ENCODE assay signal across 9 mouse cellular contexts in the genomic region with DNA sequence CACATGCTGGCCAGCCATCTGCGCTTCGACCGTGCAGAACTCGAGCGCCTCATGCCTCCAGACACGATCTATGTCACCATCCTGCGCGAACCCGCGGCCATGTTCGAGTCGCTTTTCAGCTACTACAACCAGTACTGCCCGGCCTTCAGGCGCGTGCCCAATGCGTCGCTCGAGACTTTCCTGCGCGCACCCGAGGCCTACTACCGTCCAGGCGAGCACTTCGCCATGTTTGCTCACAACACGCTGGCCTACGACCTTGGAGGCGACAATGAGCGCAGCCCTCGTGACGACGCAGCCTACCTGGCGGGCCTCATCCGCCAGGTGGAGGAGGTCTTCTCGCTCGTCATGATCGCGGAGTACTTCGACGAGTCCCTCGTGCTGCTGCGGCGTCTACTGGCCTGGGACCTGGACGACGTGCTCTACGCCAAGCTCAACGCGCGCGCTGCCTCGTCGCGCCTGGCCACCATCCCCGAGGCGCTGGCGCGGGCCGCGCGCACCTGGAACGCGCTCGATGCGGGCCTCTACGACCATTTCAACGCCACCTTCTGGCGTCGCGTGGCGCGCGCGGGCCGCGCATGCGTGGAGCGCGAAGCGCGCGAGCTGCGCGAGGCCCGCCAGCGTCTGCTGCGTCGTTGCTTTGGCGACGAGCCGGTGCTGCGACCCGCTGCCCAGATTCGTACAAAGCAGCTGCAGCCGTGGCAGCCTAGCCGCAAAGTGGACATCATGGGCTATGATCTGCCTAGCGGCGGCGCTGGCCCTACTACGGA. TPM values are rescaled to one million over a fixed set of nuclear protein-coding genes. Genes with fewer than 3 reads are reported as not detected.
DNase-seq lines count a peak whose midpoint lies in the region; ATAC-seq lines count a peak whose summit lies in the region.
"Had no signal": no experiment of that assay in that cellular context is flagged by ENCODE, and none has a peak within 500 bp of the region (broad histone marks: within the 10 kb centered on the region; RNA-seq: fewer than 3 reads in every experiment).

No protein-coding gene starts in this region.

- peak overlapping the region; percentile 30 for H3K4me2 ChIP-seq in liver, embryonic 16.5 days (ENCODE audit: low read depth, low read length)

- H3K9ac ChIP-seq in liver, embryonic 16.5 days (ENCODE audit: low read depth, low read length), result no peak overlapping the region

- H3K4me1 ChIP-seq in liver, embryonic 16.5 days (ENCODE audit: control insufficient read depth, low read depth, low read length), result no peaks in the 10 kb centered on the region; the same call in 1 of the 2 replicates

- no peaks in the 10 kb centered on the region for H3K9me3 ChIP-seq in liver, embryonic 16.5 days (replicated peaks; ENCODE audit: control insufficient read depth, low read length)

- no peak overlapping the region for H3K27ac ChIP-seq in liver, embryonic 16.5 days (ENCODE audit: low read length)

- 35% methylated on average over 97 of the region's 98 CpGs for WGBS in liver, embryonic 16.5 days (ENCODE audit: insufficient replicate concordance)

- peak overlapping the region; percentile 9 for H3K4me3 ChIP-seq in liver, embryonic 16.5 days (ENCODE audit: low read depth, low read length)

- peaks cover 17% of the 10 kb centered on the region for H3K27me3 ChIP-seq in liver, embryonic 16.5 days (ENCODE audit: control insufficient read depth, insufficient read depth, low read depth, low read length)

- H3K36me3 ChIP-seq in liver, embryonic 16.5 days (ENCODE audit: control insufficient read depth, insufficient read depth), result no peaks in the 10 kb centered on the region

- peak; percentile 30 for DNase-seq in kidney, postnatal 10 days
- DNase-seq in kidney, postnatal 14 days, result no peak
- DNase-seq in embryo, embryonic 10.5 days (ENCODE audit: low spot score), result peak; percentile 42
- peak; percentile 35 for DNase-seq in heart, postnatal 4 days
- DNase-seq in thymus, postnatal 25 days, result peak; percentile 21
- DNase-seq in adipocyte (ENCODE audit: low spot score), result no peak
- no peak for DNase-seq in ovary, adult 18-20 months (ENCODE audit: low spot score)

- ATAC-seq in liver, embryonic 16.5 days (ENCODE audit: low read depth), result no peak

RNA-seq across cellular contexts. Expression of gene Gal3st3, which starts 9.0 kb away (rescaled TPM):
- total RNA-seq in heart, postnatal 4 days (2021), result 1 to 10 TPM; 7.4 to 9.3 TPM
- polyA plus RNA-seq in liver, embryonic 16.5 days (2015; fragmentation: Nextera tagmentation; extraction: Ambion mirVana), result 0.08 TPM in 1 of 2 replicates, not detected in the other

RNA-seq across cellular contexts. Expression of gene Sf3b2, which starts 11.9 kb away (rescaled TPM):
- total RNA-seq in heart, postnatal 4 days (2021), result 100 to 1,000 TPM; 136 to 139 TPM
- 103 TPM in 2 replicates for polyA plus RNA-seq in liver, embryonic 16.5 days (2015; fragmentation: Nextera tagmentation; extraction: Ambion mirVana)

RNA-seq across cellular contexts. Expression of gene Catsper1, which starts 28.4 kb away (rescaled TPM):
- total RNA-seq in heart, postnatal 4 days (2021), result not detected
- polyA plus RNA-seq in liver, embryonic 16.5 days (2015; fragmentation: Nextera tagmentation; extraction: Ambion mirVana), result not detected in 2 replicates
- total RNA-seq: left cerebral cortex, postnatal 36 days had no signal

RNA-seq across cellular contexts. Expression of gene Pacs1, which starts 34.2 kb away (rescaled TPM):
- 10 to 100 TPM; 27.6 to 28.7 TPM for total RNA-seq in heart, postnatal 4 days (2021)
- polyA plus RNA-seq in liver, embryonic 16.5 days (2015; fragmentation: Nextera tagmentation; extraction: Ambion mirVana), result 6.8 and 8.1 TPM in 2 replicates

RNA-seq across cellular contexts. Expression of gene Cst6, which starts 42.2 kb away (rescaled TPM):
- 1 to 10 TPM in 1 of 2 experiments, under 1 TPM in 1; 0.81 to 3.0 TPM for total RNA-seq in heart, postnatal 4 days (2021)
- 0.57 TPM in 1 of 2 replicates, not detected in the other for polyA plus RNA-seq in liver, embryonic 16.5 days (2015; fragmentation: Nextera tagmentation; extraction: Ambion mirVana)

Comparison
In these comparisons a context has a peak if more than half of its experiments do, and no peak if none do; other contexts are left out.
1. DNase-seq: peak in kidney, postnatal 10 days (single experiment), embryo, embryonic 10.5 days (single experiment), heart, postnatal 4 days (single experiment) and thymus, postnatal 25 days (single experiment); none in kidney, postnatal 14 days (single experiment), adipocyte (single experiment) and ovary, adult 18-20 months (single experiment).